Mouse (Mus musculus) gonadal fat pad, adult 2 months (tissue): ENCODE measurements around the gene Itk. TPM values are rescaled to one million over a fixed set of nuclear protein-coding genes. Genes with fewer than 3 reads are reported as not detected.

Source experiments
- DNase-seq: peaks from one replicate; pipeline ENCODE4 v3.0.0-alpha.2; 2012; ENCODE audit warnings: low read depth
- polyA plus RNA-seq: library from polyadenylated mRNA; depleted of rRNA; stranded (reverse); fragments of >200 nt; gene quantifications from 2 replicates; pipeline ENCODE4 v1.2.3, GENCODE M21; 2012

The Itk gene
- polyA plus RNA-seq, 1 experiment: 0.20 TPM

DNA sequence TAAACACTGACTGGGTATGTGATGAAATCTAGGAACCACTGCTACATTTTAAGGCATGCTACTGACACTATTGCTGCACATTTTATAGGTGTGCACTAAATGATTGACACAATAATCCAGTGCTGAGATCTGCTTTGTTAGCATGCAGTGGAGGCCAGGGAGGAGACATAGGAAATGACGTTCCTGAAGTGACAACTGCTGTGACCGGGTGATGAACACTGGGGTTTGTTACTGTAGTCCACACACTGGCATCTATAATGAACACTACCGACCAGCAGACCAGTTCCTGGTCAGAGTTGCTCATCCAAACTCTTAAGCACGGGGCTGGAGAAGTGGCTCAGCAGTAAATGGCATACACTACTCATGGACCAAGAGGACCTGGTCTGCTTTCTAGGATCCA, 4.1 kb upstream of the Itk start:
- no peak for DNase-seq

DNA sequence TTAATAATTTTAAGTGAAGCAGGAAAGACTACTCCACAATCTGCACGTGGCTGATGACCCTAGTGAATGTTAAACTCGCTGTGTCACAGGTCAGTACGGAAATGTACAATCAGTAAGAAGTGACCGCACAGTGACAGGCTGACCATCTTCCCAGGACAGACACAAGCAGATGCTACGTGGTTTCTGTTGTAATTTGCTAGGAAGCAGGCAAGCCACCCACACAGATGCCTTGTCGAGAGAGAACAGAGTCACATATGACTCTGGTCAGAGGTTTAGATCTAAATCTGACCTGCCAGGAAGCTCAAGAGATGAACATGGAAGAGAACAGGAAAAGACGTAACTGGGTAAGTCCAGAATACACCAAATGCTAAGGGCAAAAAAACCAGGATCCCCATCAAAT, 3.6 kb upstream of the Itk start:
- no peak for DNase-seq

DNA sequence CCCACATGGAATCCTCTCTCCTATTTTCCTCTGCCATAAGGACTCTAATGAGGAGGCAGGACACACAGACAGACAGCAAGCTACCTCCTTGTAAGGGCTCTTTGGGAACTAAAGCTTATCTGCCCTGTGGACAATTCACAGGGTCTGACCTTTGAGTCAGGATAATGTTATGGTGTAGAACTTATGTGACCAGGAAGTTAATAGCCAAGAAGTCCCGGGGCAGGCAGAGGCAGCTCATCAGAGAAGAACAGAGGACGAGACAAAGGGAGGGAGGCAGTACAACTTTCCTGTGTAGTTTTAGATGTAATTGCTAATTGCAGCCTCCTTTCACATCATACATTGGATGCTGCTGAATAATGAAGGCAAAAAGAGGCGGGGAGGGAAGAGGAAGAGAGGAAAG, 1.3 kb upstream of the Itk start:
- DNase-seq: no peak

DNA sequence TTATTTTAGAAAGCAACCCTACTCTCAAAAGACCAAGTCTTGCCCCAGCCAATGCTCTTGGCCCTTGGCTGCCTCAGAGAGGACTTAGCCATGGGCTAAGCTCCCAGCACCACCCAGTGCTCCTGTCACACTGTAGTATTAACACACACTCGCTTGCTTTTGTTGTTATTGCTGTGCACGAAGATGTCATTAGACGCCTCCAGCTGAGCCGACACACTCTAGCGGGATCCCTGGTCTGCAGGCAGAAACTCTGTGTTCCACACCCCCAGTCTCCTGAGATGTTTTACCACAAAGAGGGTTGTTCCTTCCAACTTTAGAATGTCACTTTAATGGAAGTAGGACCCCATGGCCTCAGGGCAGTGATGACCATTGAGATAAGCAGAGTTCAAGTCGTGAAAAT, 877 bp downstream of the Itk start:
- DNase-seq: no peak

DNA sequence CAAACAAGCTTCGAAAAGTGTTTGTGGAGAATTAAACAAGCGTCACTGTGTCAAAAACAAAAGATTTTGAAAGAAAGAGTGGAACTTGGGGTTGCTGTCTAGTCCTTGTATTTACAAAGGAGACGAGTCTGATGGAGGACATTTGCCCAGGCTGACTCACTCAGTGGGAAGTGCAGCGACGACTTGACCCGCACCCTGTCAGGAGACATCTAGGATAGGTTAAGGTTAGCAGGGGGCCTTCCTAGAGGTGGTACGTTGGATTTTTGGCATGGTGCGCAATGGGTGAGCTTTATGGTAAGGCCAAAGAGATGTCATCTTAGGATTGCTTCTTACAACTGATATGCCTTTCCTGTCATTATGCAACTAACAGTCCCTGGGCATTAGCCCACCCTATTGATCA, 2.3 kb downstream of the Itk start:
- no peak for DNase-seq

DNA sequence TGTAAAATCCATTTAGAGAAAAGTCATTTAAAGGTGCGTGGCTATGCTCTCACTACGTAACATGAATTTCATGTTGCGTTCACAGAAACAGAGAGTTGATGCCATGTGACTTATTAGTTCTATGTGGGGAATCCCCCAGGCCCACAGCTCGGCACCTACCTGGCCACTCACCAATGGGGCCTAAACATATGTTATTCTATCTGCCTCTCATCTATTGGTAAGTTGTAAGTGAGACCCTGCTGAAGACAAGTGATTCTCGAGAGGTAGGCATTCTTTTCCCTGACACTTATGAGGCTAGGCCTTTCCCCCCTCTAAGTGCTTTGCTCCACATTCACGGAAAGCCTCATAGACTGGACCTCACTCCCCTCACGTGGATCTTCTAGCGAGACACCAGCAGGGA, 2.8 kb downstream of the Itk start:
- DNase-seq: no peak

DNA sequence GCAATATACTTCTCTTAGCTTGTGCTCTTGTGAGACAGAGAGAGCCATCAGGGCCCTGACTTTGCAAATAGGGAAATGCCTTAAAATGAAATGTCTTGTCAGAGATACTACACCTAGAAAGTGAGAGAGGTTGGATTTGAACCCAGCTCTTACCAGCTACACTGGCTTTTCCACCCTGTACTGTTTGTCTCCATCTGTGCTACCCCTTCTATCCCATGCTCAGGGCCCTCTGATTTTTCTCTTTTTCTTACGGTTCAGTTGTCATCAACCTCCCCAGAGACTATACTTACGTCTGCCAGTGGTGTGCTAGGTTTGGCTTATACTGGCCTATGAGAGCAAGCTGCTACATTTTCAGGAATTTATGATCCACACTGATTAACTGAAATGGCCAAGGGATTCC, 4.4 kb downstream of the Itk start:
- no peak for DNase-seq

DNA sequence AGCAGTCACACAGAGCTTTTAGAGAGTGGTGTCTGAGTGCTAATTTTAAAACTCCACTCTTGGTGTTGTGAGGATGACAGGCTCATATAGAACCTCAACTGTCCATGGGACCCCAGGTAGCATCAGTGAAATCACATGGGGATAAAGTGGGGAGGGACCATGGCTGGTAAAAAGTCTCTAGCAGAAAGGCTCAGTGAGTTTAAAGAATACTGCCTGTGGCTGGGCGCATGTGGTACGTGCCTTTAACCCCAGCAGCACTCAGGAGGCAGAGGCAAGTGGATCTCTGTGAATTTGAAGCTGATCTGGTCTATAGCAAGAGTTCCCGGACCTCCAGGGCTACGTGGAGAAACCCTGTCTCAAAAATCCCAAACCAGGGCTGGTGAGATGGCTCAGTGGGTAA, 6.8 kb downstream of the Itk start:
- DNase-seq: no peak

DNA sequence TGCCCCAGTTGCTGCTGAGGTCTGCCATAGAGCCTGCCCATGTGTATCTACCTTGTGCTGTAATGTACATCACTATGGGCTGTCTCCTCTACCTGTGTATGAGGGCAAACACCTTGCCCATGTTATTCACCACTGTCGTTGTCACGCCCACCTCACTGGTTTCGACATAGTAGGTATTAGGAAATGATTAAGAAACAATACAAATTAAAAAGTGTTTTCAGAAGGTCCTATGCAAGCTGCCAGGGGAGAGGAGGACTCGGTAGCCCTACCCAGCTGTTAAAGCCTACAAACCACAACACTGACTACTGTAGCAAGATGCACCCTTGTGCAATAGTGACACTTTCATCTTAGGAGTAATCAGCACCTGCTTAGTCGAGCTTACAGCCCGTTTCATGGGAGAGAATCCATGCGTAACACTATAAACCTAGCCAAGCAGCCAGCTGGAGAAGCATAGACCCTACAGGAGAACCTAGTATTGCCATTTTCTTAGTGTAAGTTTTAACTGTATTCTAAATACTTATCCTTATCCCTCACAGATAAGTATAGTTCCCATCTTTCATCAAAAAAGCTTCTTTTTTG, 9.1 kb downstream of the Itk start:
- DNase-seq: no peak

DNA sequence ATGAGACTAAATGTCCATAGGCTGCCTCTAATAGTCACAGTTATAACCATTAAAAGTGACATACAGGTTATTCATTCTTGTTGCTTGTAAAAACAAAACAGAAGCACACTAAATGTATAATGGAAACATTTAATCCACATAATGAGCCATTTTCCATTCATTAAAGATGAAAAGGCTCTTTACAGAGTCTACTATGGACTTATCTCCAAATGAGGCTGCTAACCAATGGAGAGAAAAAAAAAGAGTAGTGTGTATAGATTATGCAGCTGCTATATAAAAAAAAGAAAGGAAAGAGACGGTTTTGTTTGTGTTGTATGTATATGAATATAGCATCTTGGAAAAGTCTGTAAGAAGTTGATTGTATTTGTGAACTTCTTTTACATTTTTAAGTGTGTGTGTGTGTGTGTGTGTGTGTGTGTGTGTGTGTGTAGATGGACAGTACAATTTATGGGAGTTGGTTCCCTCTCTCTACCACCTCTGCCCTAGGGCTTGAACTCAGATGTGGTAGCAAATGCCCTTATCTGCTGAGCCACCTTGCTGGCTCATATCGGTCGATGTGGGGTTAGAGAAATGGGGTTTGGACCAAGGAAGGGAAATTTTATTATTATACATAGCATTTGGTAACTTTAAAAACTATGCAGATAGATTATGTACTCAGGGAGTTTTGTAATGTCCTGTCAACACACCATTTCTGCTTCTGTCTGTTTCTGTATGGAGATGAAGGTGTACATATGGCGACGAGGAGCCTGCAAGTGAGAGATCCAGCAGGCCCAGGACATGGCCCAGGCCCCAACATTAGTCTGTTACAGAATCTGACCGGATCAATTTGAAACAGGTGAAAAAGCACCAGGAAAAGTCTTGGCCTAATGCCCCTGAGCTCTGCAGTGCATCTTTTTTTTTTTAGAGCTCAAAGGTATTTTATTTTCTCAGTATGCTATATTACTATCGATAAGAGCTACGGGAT, 11.2 kb downstream of the Itk start:
- DNase-seq: no peak

DNA sequence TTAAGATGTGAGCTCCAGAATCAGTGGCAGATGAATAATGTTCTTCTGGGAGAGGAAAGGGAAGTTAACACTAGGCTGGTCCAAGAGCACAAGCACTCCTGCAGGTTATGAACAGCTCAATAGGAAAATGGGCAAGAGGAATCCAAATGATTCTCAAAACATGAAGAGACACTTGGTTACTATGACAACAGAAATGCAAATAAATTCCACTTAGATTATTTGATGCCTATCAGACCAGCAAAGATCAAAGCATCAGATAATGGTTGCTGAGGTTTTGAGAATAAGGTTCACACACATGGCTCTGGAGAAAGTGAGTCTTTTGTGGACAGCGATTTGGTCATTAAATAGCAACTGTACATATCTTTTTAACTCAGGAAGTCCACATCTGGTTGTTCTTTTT, 12.0 kb downstream of the Itk start:
- DNase-seq: no peak

DNA sequence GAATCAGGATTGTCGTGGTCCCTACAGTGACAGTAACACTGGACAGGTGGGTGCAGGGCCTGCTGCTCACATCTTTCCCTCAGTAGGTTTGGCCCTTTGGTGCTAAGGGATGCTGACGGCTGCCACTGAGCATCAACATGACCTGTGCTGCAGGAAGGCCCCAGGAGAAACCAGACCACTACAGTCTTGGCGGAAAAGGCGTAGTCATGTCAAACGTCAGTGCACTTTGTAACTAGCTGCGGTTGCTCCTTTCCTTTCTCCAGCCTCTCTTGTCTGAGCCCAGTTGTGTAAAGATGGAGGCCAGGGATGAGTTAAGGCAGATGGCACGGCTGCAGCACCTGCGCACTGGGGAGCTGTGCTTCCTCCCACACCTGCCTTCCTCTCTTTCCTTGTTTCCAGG, 14.3 kb downstream of the Itk start:
- no peak for DNase-seq

DNA sequence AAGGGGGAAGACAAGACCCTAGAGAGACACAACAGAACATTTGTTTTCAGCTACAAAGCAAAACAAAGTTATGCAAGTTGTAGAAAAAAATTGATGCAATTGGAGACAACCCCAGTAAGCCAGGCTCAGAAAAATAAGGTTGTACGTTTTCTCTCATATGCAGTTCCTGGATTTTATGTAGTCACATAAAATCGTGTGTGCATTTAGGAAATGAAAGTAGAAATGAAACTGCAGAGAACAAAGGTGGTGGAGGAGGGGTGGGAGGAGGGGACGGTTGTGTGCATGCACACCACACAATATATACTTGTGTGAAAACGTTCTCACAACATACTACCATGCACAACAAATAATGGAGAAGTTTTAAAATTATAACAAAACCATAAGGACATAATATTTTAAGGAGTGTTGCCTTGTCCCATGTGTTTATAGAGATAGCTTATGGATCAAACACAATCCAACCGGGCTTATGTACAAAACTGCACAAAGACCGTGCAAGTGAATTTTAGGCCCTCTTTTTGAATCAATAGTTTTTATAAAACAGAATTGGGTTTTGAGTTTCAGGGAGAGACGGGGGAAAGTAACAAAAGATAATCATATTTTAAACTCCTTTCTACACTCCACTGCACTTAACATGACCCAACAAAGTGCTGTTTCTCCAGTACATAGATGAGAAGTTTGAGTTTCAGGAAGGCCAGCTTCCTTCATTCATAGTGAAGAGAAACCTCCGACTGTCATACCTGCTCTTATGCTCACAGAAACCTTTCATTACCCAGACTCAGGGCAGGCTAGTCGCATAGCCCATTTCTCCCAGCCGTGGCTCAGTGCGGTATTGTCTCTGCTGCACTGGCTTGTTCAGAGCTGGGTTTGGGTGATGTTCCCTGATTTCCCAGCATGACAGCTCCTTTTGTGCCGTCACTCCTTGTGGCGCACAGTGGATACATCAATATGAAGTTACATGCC, 16.0 kb downstream of the Itk start:
- DNase-seq: no peak

DNA sequence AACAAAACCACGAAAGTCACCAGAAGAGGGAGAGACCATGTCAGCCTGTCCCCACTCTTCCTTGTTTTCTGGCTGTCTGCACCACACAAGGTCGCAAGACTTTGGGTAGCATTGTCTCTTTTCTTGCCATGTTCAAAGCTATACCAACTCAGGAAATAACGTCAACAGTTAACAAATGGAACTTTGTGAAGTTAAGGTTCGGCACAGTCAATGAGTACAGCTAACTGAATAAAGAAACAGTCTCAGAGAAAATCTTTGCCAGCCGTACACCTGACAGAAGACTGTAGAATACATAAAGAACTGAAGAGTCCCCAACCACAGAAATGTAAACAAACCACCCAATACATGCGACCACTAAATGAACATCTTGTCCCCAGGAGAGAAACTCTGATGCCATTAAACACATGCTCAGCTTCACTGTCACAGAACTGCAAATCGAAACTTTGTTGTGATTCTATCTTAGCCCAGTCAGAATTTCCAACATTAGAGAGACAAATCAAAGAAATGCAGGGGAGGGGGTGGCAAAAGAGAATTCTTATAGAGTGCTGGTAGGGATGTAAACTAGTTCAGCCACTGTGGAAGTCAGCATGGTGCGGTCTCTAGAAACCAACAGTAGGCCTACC, 16.9 kb downstream of the Itk start:
- no peak for DNase-seq

DNA sequence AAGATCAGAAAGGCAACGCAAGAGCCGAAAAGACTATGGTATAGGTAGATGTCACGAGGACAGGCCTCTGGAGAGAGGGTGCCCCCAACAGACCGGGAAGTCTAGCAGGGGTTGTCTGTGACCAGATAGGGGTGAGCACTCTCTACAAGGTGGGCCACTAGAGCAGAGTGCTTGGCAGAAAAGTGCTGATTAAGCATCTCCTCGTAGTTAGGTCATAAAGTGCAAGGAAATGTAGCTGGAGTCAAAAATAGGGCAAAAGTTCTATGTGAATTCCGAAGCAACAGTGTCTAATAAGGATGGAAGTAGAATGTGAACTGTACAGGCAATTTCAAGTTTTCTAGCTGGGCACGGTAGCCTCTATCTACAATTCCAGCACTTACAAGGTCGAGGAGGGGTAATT, 18.1 kb downstream of the Itk start:
- DNase-seq: no peak

DNA sequence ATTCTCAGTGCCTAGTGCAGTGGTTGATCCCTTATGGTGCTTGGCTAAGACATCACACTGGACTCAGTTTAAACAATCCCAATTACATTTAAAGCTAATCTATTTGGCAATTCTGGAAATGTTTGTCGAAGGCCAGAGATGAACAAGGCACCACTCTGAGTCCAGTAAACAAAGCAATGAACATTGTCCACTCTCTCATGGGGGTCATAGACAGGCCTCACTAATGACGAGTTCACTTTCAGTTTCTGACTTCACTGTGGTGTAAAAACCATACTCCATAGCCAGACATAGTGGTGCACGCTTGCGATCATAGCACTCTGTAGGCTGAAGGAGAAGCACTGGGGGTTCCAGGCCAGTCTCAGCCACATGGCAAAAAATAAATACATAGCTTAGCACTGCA, 18.9 kb downstream of the Itk start:
- no peak for DNase-seq

DNA sequence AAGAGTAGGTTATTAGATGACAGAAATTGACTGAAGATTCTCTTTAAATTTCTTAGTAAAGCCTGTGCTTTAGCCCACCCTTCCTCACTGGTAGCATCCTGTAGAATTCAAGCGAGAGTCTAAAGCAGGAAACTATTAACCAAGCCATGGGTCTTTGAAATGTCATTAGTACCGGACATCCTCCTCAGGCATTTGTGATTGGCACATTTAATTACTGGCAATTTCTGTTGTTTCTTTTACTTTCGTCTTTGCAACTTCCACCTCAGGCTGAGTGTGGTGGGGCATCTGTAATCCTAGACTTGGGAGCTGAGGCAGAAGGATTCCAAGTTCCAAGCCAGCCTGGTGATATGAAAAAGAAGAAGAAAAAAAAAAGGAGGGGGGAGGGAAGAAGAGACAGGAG, 23.0 kb downstream of the Itk start:
- DNase-seq: no peak

DNA sequence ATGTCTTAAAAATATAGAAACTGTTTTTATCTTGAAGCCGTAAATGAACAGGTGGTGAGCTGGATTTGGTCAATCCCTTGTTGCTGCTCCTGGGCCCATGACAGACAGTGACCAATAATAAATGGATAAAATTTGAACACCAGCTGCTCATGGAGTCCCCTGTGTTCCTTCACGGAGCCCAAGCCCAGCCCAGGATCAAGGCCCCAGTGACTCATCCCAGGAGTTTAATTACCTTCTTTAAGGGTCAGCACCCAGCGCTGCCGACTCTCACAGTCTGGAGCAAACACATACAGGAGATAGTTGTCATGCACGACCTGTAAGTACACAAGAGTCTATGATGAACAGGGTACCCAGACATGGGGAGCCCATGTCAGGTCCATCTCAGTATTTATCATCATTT, 23.6 kb downstream of the Itk start:
- no peak for DNase-seq

DNA sequence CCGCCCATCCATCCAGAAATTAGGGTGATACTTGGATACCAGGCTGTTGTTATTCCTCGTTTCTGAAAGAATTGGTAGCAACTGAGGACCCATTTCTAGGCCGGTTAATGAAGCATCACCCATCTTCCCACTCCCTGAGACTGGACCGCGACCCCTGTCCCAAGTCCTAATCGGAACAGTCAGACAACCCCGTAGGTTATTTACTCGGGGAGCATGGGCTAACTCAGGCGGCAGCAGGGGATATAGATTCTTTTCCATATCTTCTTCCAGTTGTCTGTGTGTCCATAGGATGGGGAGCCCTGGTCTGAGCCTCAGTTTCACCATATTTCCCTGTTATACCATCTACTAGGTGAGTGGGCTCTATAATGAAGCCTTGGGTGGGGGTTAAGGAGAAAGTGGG, 25.5 kb downstream of the Itk start:
- DNase-seq: no peak

DNA sequence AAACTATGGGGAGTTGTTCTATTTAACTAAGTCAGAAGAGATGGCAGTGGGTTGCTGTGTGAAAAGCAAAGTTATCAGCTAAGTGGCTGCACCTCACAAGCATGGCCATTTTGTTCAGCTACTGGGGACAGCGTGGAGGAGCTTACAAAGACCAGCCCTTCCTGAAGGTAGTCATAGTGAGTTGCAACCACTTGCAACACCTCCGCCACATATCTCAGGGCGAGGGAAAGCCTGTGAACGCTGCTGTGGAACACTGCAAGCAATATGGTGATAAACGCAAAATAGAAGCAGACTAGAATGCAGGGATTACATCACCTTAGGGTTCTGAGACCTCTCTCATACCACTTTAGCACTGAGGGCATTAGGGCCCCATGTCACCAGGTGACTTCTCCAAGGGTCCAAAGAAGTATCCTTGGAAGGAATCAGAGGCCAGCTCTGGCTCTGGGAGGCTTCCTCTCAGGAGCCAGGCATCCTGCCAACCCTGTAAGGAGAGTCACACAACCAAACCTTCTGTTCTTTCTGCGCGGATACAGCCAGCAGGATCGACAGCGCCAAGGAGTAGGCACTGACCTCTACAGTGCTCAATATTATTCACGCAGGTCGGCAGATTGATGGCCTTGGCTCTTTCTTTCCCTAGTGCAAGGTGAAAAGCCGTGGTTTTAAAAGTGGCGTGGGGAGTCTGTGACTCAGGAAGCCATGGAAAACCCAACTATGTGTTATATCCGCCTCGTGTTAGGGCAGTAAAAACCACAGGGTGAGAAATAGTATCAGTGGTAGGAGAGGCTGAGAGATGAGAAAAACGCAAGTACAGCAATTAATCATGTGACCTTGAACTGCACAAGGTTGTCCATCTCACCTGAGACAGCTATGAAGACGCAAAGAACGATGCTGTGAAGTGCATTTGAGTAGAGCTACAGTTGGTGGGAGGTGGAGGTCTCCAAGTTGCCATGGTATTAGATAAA, 27.0 kb downstream of the Itk start:
- no peak for DNase-seq
